Mouse (Mus musculus) kidney, postnatal 14 days (tissue): ENCODE results near the gene Gsdme.

Experiments
- DNase-seq: peaks from one replicate; pipeline ENCODE4 v3.0.0; 2022; ENCODE audit warnings: mixed read lengths

The Gsdme gene

GRCm38 (mm10) chr6:50263670-50264069 is at the start of gene Gsdme:
TSS of gene Gsdme (minus strand) at chr6:50263862.
- peak; percentile 14 for DNase-seq

GRCm38 (mm10) chr6:50312647-50313046 is 49.0 kb upstream of the Gsdme start:
- peak; percentile 77 for DNase-seq

- peak; percentile 58 for DNase-seq
Observed at GRCm38 (mm10) chr6:50309019-50309418, 45.4 kb upstream of the Gsdme start.

- DNase-seq, result no peak
Observed at GRCm38 (mm10) chr6:50306625-50307024, 43.0 kb upstream of the Gsdme start.

GRCm38 (mm10) chr6:50304949-50305491 is 41.4 kb upstream of the Gsdme start:
- peak; percentile 82 for DNase-seq

GRCm38 (mm10) chr6:50301121-50301520 is 37.5 kb upstream of the Gsdme start:
- DNase-seq, result no peak

GRCm38 (mm10) chr6:50300622-50301021 is 37.0 kb upstream of the Gsdme start:
- DNase-seq, result no peak

- no peak for DNase-seq
Observed at GRCm38 (mm10) chr6:50299071-50299470, 35.4 kb upstream of the Gsdme start.

GRCm38 (mm10) chr6:50297671-50298070 is 34.0 kb upstream of the Gsdme start:
- no peak for DNase-seq

- DNase-seq, result no peak
Observed at GRCm38 (mm10) chr6:50295136-50295535, 31.5 kb upstream of the Gsdme start.

- peak; percentile 90 for DNase-seq
Observed at GRCm38 (mm10) chr6:50294128-50294527, 30.5 kb upstream of the Gsdme start.

- no peak for DNase-seq
Observed at GRCm38 (mm10) chr6:50291650-50292049, 28.0 kb upstream of the Gsdme start.

- no peak for DNase-seq
Observed at GRCm38 (mm10) chr6:50286881-50287280, 23.2 kb upstream of the Gsdme start.

- DNase-seq, result no peak
Observed at GRCm38 (mm10) chr6:50279642-50280041, 16.0 kb upstream of the Gsdme start.

GRCm38 (mm10) chr6:50273947-50274346 is 10.3 kb upstream of the Gsdme start:
- no peak for DNase-seq

GRCm38 (mm10) chr6:50273416-50273815 is 9.8 kb upstream of the Gsdme start:
- DNase-seq, result no peak

- DNase-seq, result no peak
Observed at GRCm38 (mm10) chr6:50262310-50262709, 1.4 kb downstream of the Gsdme start.

GRCm38 (mm10) chr6:50261922-50262261 is 1.8 kb downstream of the Gsdme start:
- DNase-seq, result no peak

GRCm38 (mm10) chr6:50261201-50261921 is 2.3 kb downstream of the Gsdme start:
- DNase-seq, result peak; percentile 95

GRCm38 (mm10) chr6:50255356-50255755 is 8.3 kb downstream of the Gsdme start:
- no peak for DNase-seq

GRCm38 (mm10) chr6:50254723-50255184 is 8.9 kb downstream of the Gsdme start:
- DNase-seq, result peak; percentile 83

- DNase-seq, result no peak
Observed at GRCm38 (mm10) chr6:50252690-50253089, 11.0 kb downstream of the Gsdme start.

- DNase-seq, result no peak
Observed at GRCm38 (mm10) chr6:50247791-50248190, 15.9 kb downstream of the Gsdme start.

GRCm38 (mm10) chr6:50247356-50247755 is 16.3 kb downstream of the Gsdme start:
- no peak for DNase-seq

GRCm38 (mm10) chr6:50244967-50245366 is 18.7 kb downstream of the Gsdme start:
- DNase-seq, result no peak
